Mouse (Mus musculus) layer of hippocampus, adult 9-10 months (tissue): Measurements from ENCODE around the gene Krt84.

Source experiments
- DNase-seq: peaks from one replicate; pipeline ENCODE4 v3.0.0; 2022; ENCODE audit warnings: low spot score

The Krt84 gene

DNA sequence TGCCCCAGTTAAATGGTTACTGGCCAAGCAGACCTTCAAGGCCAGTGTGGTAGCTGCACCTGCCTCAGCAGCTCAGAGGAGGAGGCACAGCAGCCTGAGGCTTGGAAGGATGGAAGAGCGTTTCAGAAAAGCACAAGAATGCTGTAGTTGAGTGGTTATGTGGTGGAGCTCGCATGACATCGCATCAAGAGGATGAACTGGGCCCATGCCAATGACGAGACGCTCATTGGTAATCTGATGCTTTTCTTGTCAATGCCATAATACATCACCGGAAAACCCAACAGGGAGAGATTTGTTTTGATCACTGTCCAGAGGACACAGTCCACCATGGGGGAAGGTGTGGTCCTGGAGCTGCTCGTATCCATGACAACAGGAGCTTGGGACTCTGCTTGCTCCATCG, 37.4 kb downstream of the Krt84 start:
- DNase-seq, result no peak

DNA sequence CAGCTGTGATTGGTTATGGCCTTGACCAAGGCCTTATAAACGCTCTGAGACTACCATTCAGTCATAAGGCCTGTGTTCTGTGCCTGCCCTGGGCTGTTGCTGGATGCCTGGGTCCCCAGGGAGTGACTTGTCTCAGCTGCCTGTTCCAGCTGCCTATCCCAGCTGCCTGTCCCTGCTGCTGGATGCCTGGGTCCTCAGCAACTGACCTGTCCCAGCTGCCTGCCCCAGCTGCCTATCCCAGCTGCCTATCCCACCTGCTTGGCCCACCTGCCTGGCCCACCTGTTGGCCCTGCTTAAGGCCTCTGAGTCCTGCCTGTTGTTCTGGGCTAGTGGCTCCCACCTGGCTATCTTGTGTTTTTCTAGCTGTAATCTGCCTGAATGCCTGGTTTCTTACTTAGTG, 38.4 kb downstream of the Krt84 start:
- no peak for DNase-seq

DNA sequence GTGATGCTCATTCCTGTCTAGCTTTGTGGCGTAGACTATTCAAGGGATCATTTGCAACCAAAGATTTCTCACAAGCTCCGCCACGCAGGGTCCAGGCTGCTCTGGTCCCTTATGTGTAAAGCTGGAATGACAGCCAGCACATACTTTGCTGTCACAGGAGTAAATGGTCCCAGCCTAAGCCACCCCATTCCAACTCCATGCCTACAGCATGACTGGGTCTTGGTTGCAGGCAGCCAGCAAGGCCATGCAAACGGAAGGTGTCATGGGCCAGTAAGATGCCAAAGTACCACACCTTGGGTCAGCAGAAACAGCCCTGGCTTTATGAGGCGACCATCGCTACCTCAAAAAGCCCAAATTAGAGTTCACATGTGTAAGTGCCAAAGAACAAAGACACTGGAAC, 38.9 kb downstream of the Krt84 start:
- no peak for DNase-seq

DNA sequence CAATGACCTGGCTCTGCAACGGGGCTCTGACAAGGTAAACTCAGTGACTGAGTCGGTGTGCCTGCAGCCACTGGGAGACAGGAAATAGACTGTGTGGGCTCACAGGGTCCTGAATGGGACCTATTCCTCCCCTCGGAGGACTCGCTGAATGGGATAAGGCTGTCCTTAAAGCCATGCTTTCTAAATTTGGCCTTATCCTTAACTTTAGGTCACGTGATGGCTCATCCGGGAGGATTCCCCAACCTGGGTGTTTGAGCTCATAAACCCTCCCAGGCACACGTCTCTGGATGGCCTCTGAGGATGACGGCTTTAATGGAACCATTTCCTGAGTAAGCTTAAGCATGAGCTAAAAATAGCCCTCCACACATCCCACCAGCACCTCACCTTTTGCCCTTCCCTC, 39.9 kb downstream of the Krt84 start:
- DNase-seq, result no peak

DNA sequence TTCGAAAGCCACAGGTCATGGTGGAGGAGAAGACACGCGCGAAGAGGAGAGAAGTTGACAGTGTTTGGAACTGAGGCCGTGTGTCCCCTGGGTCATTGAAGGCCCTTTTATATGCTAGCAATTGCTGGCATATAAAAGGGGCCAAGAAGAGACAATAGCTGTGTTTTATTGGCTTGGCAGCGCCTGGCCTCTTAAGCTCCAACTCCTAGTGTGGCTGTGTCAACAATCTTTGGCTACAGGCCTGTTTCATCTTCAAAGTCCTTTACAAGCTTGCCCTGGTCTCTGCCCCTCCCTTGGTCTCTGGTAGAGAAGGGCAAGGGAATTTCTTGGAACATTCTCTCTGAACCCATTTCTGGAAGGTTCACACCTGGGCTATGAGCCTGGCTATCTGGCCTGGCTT, 41.2 kb downstream of the Krt84 start, which contains the start of gene Krt83:
Gene Krt83 (minus strand): TSS at position 82 of the 400 bp plus-strand sequence.
- DNase-seq, result no peak

DNA sequence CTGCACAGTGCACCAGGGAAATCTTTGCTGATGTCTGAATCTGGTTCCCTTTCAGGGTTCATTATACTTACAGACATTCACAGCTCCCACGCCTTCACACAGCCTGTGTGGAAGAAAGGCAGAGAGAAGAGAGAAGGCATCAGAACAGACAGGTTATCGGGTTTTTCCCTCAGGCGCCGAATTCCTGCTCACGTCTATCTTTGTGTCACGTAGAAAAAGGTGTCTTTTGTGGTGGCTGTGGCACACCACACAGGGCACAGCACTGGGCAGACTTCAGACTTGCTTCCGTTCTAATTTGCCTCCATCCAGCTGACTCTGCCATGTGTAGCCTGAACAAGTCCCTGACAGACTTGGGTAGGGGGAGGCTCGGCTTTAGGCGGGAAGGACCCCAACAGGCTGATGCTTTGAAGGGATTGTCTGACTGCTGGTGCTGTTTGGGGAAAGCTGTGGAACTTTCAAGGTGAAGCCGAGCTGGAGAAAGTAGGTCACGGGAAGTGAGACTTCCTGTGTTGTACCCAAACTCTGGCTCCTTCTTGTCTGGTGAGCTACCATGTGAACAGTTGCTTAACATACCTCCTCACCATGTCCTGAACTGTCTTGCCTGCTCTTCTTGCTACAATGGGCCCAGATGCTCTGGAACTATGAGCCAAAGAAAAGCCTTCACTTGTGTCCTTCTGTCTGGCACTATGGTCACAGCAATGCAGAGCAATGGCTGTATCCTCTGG, 46.5 kb downstream of the Krt84 start:
- no peak for DNase-seq

DNA sequence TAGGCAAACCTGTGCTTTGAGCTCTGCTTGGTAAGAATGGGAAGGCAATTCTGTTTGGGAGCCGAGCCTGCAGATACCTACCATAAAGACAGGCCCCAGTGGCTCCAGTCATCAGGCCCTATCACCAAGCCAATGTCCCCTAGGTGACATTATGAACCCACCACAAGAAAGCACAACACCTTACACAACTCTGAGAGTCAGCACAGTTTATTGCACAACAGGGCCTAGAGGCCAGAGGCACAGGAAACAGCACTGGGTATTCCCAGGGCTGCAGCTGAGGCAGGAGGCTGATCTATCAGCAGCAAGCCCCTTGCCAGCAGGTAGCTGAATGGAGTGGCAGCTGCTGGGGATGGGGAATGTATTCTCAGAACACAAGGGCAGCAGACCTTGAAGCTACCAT, 47.7 kb downstream of the Krt84 start:
- DNase-seq, result no peak

DNA sequence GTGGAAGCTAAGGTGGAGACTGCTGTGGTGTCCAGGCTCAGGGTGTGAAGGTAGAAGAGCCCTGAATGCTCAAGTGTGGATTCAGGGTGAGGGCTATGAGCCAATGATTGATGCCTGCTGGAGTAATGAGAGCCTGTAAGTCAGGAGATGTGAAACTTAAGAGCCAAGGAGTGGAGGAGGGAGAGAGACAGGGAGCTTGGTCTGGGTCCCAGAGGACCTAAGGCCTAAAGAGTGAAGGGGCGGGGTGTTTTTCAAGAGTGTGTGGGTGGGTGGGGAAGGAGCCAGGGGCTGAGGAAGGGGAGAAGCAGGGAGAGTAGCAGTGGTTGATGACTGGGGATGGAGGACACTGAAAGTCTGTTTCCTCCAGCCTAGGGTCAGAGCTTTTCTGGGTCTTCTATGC, 49.0 kb downstream of the Krt84 start:
- no peak for DNase-seq

DNA sequence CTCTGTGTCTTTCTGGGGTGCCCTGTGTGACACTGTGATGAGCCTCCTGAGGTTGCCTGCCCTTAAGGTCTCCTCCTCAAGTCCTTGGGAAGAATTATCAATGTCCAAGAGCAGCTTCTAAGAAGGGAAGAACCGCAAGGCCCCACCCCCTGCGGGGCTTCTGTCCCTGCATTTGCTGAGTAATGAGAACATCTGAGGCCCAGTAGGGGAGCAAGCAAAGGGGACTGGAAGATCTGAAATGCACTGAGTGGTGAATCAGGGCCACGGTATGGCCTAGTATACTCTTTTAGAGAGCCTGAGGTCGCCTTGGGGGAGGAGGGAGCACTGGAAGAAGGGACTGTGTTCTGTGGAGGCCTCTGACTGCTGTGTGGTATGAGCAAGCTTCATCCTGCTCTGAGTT, 50.6 kb downstream of the Krt84 start:
- DNase-seq, result no peak

DNA sequence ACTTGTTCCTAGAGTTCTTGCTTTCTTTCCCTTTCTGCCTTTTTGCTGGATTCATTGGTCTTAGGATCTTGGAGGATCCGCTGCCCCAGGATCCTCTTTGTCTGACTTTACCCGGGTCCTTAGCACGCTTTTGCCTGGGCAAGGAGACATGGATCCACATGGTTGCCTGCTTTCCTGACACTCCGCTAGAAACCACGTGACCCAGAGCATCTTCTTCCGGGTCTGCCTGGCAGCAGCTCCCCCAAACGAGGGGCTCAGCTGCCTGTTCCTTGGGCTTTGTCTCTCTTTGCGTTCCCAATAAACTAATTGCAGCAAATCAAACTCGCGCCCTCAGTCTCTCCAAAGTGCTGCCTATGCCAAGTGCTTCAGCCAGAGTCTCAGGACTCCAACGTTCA, 53.0 kb downstream of the Krt84 start:
- DNase-seq, result no peak

DNA sequence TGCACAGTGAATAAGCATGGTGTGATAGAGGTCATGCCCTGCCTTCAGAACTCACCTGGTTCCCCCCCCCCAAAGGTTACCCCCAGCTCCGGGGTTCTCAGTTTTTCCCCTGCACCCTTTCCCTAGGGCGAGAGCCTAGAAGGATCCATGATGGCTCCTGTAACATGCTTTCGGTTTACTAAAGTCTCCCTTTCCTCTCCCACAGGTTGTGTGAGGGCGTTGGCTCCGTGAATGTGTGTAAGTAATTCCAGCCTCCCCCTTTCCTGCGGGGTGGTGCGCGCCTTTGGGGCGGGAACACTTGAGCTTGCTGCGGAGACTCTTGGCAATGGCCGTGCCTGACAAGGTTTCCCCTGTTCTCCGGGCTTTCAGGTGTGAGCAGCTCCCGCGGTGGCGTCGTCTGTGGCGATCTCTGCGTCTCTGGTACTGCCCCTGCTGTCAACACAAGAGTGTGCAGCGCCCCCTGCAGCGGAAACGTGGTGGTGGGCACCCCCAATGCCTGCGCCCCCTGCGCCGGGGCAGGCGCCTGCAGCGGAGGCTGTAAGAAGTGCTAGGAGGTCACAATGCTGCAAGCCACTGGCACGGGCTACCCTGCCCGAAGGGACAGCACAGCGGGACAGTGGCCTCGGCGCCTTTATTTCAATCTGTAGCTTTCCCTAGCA, 53.5 kb downstream of the Krt84 start:
- no peak for DNase-seq
